Mouse (Mus musculus): ENCODE data around the gene Mki67. TPM values are rescaled to one million over a fixed set of nuclear protein-coding genes. Genes with fewer than 3 reads are reported as not detected.
"Not testable (repeated sequence)": the region's sequence is repeated elsewhere in the genome, so short reads cannot be mapped to it uniquely, and the experiment has no call there.

Mki67 gene
- total RNA-seq, 2 experiments from 2014 or later = 199 to 269 TPM

GRCm38 (mm10) chr7:135721436-135721992, 5.4 kb upstream of the Mki67 start:
- no peak for ATAC-seq (replicated peaks; ENCODE audit: poor library complexity, severe bottlenecking)

- no peak for ATAC-seq (replicated peaks; ENCODE audit: poor library complexity, severe bottlenecking)
Measured at GRCm38 (mm10) chr7:135716968-135717557, 902 bp upstream of the Mki67 start.

GRCm38 (mm10) chr7:135716445-135716877, 300 bp upstream of the Mki67 start:
- peak; percentile 85 for ATAC-seq (replicated peaks; ENCODE audit: poor library complexity, severe bottlenecking)

GRCm38 (mm10) chr7:135715166-135715565, 995 bp downstream of the Mki67 start:
- ATAC-seq (replicated peaks; ENCODE audit: poor library complexity, severe bottlenecking) = no peak

- ATAC-seq (replicated peaks; ENCODE audit: poor library complexity, severe bottlenecking) = no peak
Measured at GRCm38 (mm10) chr7:135713326-135713725, 2.8 kb downstream of the Mki67 start.

GRCm38 (mm10) chr7:135712534-135712933, 3.6 kb downstream of the Mki67 start:
- ATAC-seq (replicated peaks; ENCODE audit: poor library complexity, severe bottlenecking) = no peak

- ATAC-seq (replicated peaks; ENCODE audit: poor library complexity, severe bottlenecking) = no peak
Measured at GRCm38 (mm10) chr7:135710702-135711101, 5.5 kb downstream of the Mki67 start.

- ATAC-seq (replicated peaks; ENCODE audit: poor library complexity, severe bottlenecking) = peak; percentile 49
Measured at GRCm38 (mm10) chr7:135705753-135706152, 10.4 kb downstream of the Mki67 start.

GRCm38 (mm10) chr7:135705083-135705482, 11.1 kb downstream of the Mki67 start:
- ATAC-seq (replicated peaks; ENCODE audit: poor library complexity, severe bottlenecking) = peak; percentile 79

GRCm38 (mm10) chr7:135704251-135704650, 11.9 kb downstream of the Mki67 start:
- ATAC-seq (replicated peaks; ENCODE audit: poor library complexity, severe bottlenecking) = peak; percentile 36

- no peak for ATAC-seq (replicated peaks; ENCODE audit: poor library complexity, severe bottlenecking)
Measured at GRCm38 (mm10) chr7:135703600-135704148, 12.5 kb downstream of the Mki67 start.

- not testable (repeated sequence) for ATAC-seq (replicated peaks; ENCODE audit: poor library complexity, severe bottlenecking)
Measured at GRCm38 (mm10) chr7:135699351-135699750, 16.8 kb downstream of the Mki67 start.

- ATAC-seq (replicated peaks; ENCODE audit: poor library complexity, severe bottlenecking) = no peak
Measured at GRCm38 (mm10) chr7:135698362-135698761, 17.8 kb downstream of the Mki67 start.

- not testable (repeated sequence) for ATAC-seq (replicated peaks; ENCODE audit: poor library complexity, severe bottlenecking)
Measured at GRCm38 (mm10) chr7:135697021-135697740, 19.0 kb downstream of the Mki67 start.

GRCm38 (mm10) chr7:135696127-135696526, 20.0 kb downstream of the Mki67 start:
- ATAC-seq (replicated peaks; ENCODE audit: poor library complexity, severe bottlenecking) = no peak

- ATAC-seq (replicated peaks; ENCODE audit: poor library complexity, severe bottlenecking) = no peak
Measured at GRCm38 (mm10) chr7:135694796-135695195, 21.4 kb downstream of the Mki67 start.

GRCm38 (mm10) chr7:135694130-135694529, 22.0 kb downstream of the Mki67 start:
- no peak for ATAC-seq (replicated peaks; ENCODE audit: poor library complexity, severe bottlenecking)

GRCm38 (mm10) chr7:135691941-135692340, 24.2 kb downstream of the Mki67 start:
- ATAC-seq (replicated peaks; ENCODE audit: poor library complexity, severe bottlenecking) = no peak

GRCm38 (mm10) chr7:135689396-135689795, 26.8 kb downstream of the Mki67 start:
- peak; percentile 15; the same call in 1 of the 2 replicates for ATAC-seq (replicated peaks; ENCODE audit: poor library complexity, severe bottlenecking)

- ATAC-seq (replicated peaks; ENCODE audit: poor library complexity, severe bottlenecking) = no peak
Measured at GRCm38 (mm10) chr7:135684938-135685337, 31.2 kb downstream of the Mki67 start.

- peak; percentile 15; the same call in 1 of the 2 replicates for ATAC-seq (replicated peaks; ENCODE audit: poor library complexity, severe bottlenecking)
Measured at GRCm38 (mm10) chr7:135684098-135684497, 32.1 kb downstream of the Mki67 start.
